Mouse (Mus musculus): ENCODE measurements at regions not wholly inside any gene's neighbourhood (a gene's known extent, or its start where the extent isn't known, plus 50 kb on each side); places are given as distances from the start of the nearest gene placed in this dataset.
"Not testable (repeated sequence)": the region's sequence is repeated elsewhere in the genome, so short reads cannot be mapped to it uniquely, and the experiment has no call there.

- TF ChIP-seq CTCF (IDR thresholded peaks at IDR 0.05; ENCODE audit: borderline replicate concordance, insufficient read depth, low read depth, low read length); POLR2A (IDR thresholded peaks at IDR 0.05; ENCODE audit: borderline replicate concordance, insufficient read depth, low read length): not testable (repeated sequence)
These were observed 158.3 kb upstream of the Vmn1r3 start for GRCm38 (mm10) chr4:3343443-3343842.

Data from cerebellum, adult 2 months (tissue).